Mouse (Mus musculus): Measurements from ENCODE around the gene Pde8a.
A peak's percentile ranks its signal among the peaks of the same experiment; 100 is the strongest.

Gene Pde8a

GRCm38 (mm10) chr7:81336432-81336786, 123.0 kb downstream of the Pde8a start:
- peak; percentile 66 for DNase-seq (ENCODE audit: extremely low spot score)

GRCm38 (mm10) chr7:81337785-81338521, 124.6 kb downstream of the Pde8a start:
- no peak for DNase-seq (ENCODE audit: extremely low spot score)

GRCm38 (mm10) chr7:81338522-81338873, 125.1 kb downstream of the Pde8a start:
- no peak for DNase-seq (ENCODE audit: extremely low spot score)

- peak; percentile 59 for DNase-seq (ENCODE audit: extremely low spot score)
These were observed 126.4 kb downstream of the Pde8a start for GRCm38 (mm10) chr7:81339783-81340182.

GRCm38 (mm10) chr7:81341563-81341962, 128.2 kb downstream of the Pde8a start:
- peak; percentile 36 for DNase-seq (ENCODE audit: extremely low spot score)

- no peak for DNase-seq (ENCODE audit: extremely low spot score)
These were observed 129.1 kb downstream of the Pde8a start for GRCm38 (mm10) chr7:81342356-81343094.

- no peak for DNase-seq (ENCODE audit: extremely low spot score)
These were observed 129.9 kb downstream of the Pde8a start for GRCm38 (mm10) chr7:81343316-81343715.

GRCm38 (mm10) chr7:81343831-81344230, 130.4 kb downstream of the Pde8a start:
- DNase-seq (ENCODE audit: extremely low spot score): no peak

GRCm38 (mm10) chr7:81344544-81345446, 131.4 kb downstream of the Pde8a start, which contains the start of gene Rps17:
Gene Rps17, minus strand, starts transcription at chr7:81345254.
- peak; percentile 99 for DNase-seq (ENCODE audit: extremely low spot score)

- no peak for DNase-seq (ENCODE audit: extremely low spot score)
These were observed 132.2 kb downstream of the Pde8a start for GRCm38 (mm10) chr7:81345447-81346170.

GRCm38 (mm10) chr7:81348206-81348605, 134.8 kb downstream of the Pde8a start:
- no peak for DNase-seq (ENCODE audit: extremely low spot score)

- no peak for DNase-seq (ENCODE audit: extremely low spot score)
These were observed 138.4 kb downstream of the Pde8a start for GRCm38 (mm10) chr7:81351826-81352225.

GRCm38 (mm10) chr7:81355746-81356145, 142.3 kb downstream of the Pde8a start:
- no peak for DNase-seq (ENCODE audit: extremely low spot score)

- no peak for DNase-seq (ENCODE audit: extremely low spot score)
These were observed 143.0 kb downstream of the Pde8a start for GRCm38 (mm10) chr7:81356360-81356759.

- no peak for DNase-seq (ENCODE audit: extremely low spot score)
These were observed 143.6 kb downstream of the Pde8a start for GRCm38 (mm10) chr7:81356975-81357374.

GRCm38 (mm10) chr7:81367946-81368345, 154.6 kb downstream of the Pde8a start:
- DNase-seq (ENCODE audit: extremely low spot score): no peak

GRCm38 (mm10) chr7:81369724-81370123, 156.3 kb downstream of the Pde8a start:
- no peak for DNase-seq (ENCODE audit: extremely low spot score)

- DNase-seq (ENCODE audit: extremely low spot score): no peak
These were observed 158.4 kb downstream of the Pde8a start for GRCm38 (mm10) chr7:81371811-81372210.

- DNase-seq (ENCODE audit: extremely low spot score): peak; percentile 49
These were observed 159.0 kb downstream of the Pde8a start for GRCm38 (mm10) chr7:81372337-81372920.

GRCm38 (mm10) chr7:81379363-81379762, 166.0 kb downstream of the Pde8a start:
- no peak for DNase-seq (ENCODE audit: extremely low spot score)

Measured in embryo, embryonic 9.5 days (tissue).